Mouse (Mus musculus): ENCODE measurements around the gene Duox1. TPM values are rescaled to one million over a fixed set of nuclear protein-coding genes. Genes with fewer than 3 reads are reported as not detected.

Duox1 gene
- total and polyA plus RNA-seq, 2 experiments from 2014 or later, result 0.10 to 0.14 TPM

GRCm38 (mm10) chr2:122347257-122347656 is 31.8 kb downstream of the Duox1 start:
- Histone ChIP-seq H3K4me3 (ENCODE audit: low read length) (no peak overlapping the region), H3K9ac (replicated peaks; ENCODE audit: low read length) (no peak overlapping the region), H3K27ac (no peak overlapping the region), H3K27me3 (ENCODE audit: insufficient read depth, low read length) (no peaks in the 10 kb centered on the region), H3K4me2 (ENCODE audit: low read depth, low read length) (no peak overlapping the region), H3K36me3 (ENCODE audit: insufficient read depth, low read length) (no peaks in the 10 kb centered on the region), H3K9me3 (ENCODE audit: low read length) (no peaks in the 10 kb centered on the region), H3K4me1 (ENCODE audit: insufficient read depth, low read length) (peaks cover 19% of the 10 kb centered on the region; the same call in 1 of the 2 replicates)
- WGBS, result 94% methylated on average over 3 of the region's 3 CpGs
- TF ChIP-seq CTCF (IDR thresholded peaks at IDR 0.05; ENCODE audit: low read depth), result no peak
- no peak for DNase-seq (ENCODE audit: low spot score)
- no peak for ATAC-seq

DNA sequence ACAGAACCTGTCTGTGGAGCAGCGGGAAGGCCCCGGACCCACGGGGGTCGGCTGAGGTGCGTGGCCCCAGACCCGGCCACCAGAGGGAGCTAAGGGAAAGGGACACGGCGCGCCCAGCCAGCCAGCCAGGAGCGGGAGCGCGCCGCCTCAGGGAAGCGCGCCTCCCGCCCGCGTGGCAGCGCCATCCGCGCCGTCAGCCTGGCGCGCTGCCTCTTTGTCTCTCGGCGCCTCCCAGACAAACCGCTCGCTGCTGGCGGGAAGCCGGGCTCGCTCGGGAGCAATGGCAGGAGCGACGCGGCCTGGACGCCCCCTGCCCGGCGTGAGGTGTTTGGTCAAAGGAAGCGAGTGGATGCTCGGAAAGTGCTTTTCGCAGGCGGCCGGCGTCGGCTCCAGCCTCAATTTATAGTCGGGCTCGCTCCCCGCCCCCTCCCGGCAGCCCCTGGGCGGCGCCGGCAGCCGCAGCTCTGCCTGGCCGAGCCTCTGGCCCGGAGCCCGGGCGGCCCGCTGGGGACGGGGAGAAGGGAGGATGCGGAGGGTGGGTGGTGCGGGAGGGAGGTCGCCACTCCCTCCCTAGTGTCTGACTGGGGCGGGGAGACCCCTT is 33.2 kb downstream of the Duox1 start:
- Histone ChIP-seq H3K4me1 (ENCODE audit: insufficient read depth, low read length) (peaks cover 30% of the 10 kb centered on the region; the same call in 1 of the 2 replicates), H3K4me2 (ENCODE audit: low read depth, low read length) (peak overlapping the region; percentile 56), H3K36me3 (ENCODE audit: insufficient read depth, low read length) (no peaks in the 10 kb centered on the region), H3K4me3 (ENCODE audit: low read length) (peak overlapping the region; percentile 39), H3K27ac (peak overlapping the region; percentile 94), H3K27me3 (ENCODE audit: insufficient read depth, low read length) (no peaks in the 10 kb centered on the region), H3K9me3 (ENCODE audit: low read length) (no peaks in the 10 kb centered on the region), H3K9ac (replicated peaks; ENCODE audit: low read length) (peak overlapping the region; percentile 55)
- under 1% methylated on average over 57 of the region's 63 CpGs for WGBS
- TF ChIP-seq CTCF (IDR thresholded peaks at IDR 0.05; ENCODE audit: low read depth), result peak; percentile 75
- peak; percentile 82 for ATAC-seq
- DNase-seq (ENCODE audit: low spot score), result peak; percentile 94

DNA sequence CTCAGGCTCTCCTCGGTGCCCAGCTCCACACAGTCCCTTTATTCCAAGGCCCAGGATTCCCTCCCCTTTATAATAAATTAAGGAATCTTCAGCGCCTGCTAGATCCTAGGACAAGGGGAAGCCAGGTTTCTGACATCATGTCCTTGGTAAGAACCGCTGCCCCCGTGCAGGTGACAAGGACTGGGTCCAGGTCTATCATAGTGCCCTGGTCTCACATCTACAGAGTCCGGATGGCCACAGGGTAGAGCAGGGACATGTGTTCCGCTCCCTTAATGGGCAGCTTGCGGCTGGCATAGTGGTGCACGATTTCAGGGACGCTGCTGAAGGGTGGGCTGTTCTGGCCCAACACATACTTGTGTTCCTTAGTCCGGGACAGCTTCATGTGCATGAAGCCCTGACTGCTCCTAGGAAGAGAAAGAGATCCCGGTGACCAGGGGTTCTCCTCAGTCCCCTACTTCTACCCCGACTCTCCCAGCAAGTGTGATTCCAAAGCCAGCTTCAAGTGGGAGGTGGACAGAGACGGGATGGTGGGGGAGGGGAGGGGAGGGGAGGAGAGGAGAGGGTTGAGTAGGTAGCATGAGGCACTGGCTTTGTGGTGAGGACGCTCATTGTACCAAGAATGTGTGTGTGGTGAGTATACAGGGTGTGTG is 33.8 kb downstream of the Duox1 start:
- Histone ChIP-seq H3K4me3 (ENCODE audit: low read length) (peak overlapping the region; percentile 39), H3K27ac (peak overlapping the region; percentile 94), H3K4me2 (ENCODE audit: low read depth, low read length) (peak overlapping the region; percentile 56), H3K9ac (replicated peaks; ENCODE audit: low read length) (peak overlapping the region; percentile 55), H3K27me3 (ENCODE audit: insufficient read depth, low read length) (no peaks in the 10 kb centered on the region), H3K4me1 (ENCODE audit: insufficient read depth, low read length) (peaks cover 31% of the 10 kb centered on the region; the same call in 1 of the 2 replicates), H3K9me3 (ENCODE audit: low read length) (no peaks in the 10 kb centered on the region), H3K36me3 (ENCODE audit: insufficient read depth, low read length) (no peaks in the 10 kb centered on the region)
- TF ChIP-seq CTCF (IDR thresholded peaks at IDR 0.05; ENCODE audit: low read depth), result no peak
- ATAC-seq, result peak; percentile 66
- 11% methylated on average over 14 of the region's 14 CpGs for WGBS
- no peak for DNase-seq (ENCODE audit: low spot score)

- no peaks in the 10 kb centered on the region for H3K9me3 ChIP-seq (ENCODE audit: low read length)
- peak overlapping the region; percentile 82 for H3K27ac ChIP-seq
- no peak overlapping the region for H3K4me2 ChIP-seq (ENCODE audit: low read depth, low read length)
- H3K27me3 ChIP-seq (ENCODE audit: insufficient read depth, low read length), result no peaks in the 10 kb centered on the region
- H3K36me3 ChIP-seq (ENCODE audit: insufficient read depth, low read length), result no peaks in the 10 kb centered on the region
- 34% methylated on average over 5 of the region's 5 CpGs for WGBS
- ATAC-seq (no peak), DNase-seq (ENCODE audit: low spot score) (peak; percentile 60)
- H3K4me3 ChIP-seq (ENCODE audit: low read length), result no peak overlapping the region
- H3K9ac ChIP-seq (replicated peaks; ENCODE audit: low read length), result 0 out of 2 replicates have a peak overlapping the region, but pooled peaks have one; percentile 21
- no peak for TF ChIP-seq CTCF (IDR thresholded peaks at IDR 0.05; ENCODE audit: low read depth)
- peaks cover 31% of the 10 kb centered on the region; the same call in 1 of the 2 replicates for H3K4me1 ChIP-seq (ENCODE audit: insufficient read depth, low read length)
Observed at GRCm38 (mm10) chr2:122351156-122351930, 35.9 kb downstream of the Duox1 start.

DNA sequence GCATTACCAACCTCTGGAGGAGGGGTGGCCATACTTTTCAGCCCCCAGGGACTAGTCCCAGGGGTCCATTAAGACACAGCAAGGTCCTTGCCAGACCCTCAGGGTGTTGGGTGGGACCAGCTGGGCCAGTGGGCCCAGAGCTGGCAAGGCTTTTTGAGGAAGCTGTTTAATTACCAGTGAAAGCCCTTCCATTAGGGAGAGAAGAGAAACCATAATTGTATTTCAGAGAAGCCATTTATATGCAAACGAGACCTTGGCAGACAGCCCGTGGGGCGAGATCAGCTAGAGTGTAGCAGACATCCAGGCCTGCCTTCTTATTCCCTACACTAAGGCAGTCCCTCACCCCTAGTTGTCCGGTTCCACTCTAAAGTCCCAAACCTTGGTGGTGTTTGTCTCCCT is 36.5 kb downstream of the Duox1 start:
- TF ChIP-seq CTCF (IDR thresholded peaks at IDR 0.05; ENCODE audit: low read depth), result no peak
- Histone ChIP-seq H3K27ac (peak overlapping the region; percentile 82), H3K4me3 (ENCODE audit: low read length) (no peak overlapping the region), H3K36me3 (ENCODE audit: insufficient read depth, low read length) (peaks cover 3% of the 10 kb centered on the region; the same call in 1 of the 2 replicates), H3K9ac (replicated peaks; ENCODE audit: low read length) (no peak overlapping the region), H3K9me3 (ENCODE audit: low read length) (no peaks in the 10 kb centered on the region), H3K27me3 (ENCODE audit: insufficient read depth, low read length) (no peaks in the 10 kb centered on the region), H3K4me2 (ENCODE audit: low read depth, low read length) (no peak overlapping the region), H3K4me1 (ENCODE audit: insufficient read depth, low read length) (peaks cover 31% of the 10 kb centered on the region; the same call in 1 of the 2 replicates)
- no peak; the same call in 1 of the 2 replicates for ATAC-seq
- WGBS, result 15% methylated on average over 4 of the region's 4 CpGs
- DNase-seq (ENCODE audit: low spot score), result peak; percentile 90

DNA sequence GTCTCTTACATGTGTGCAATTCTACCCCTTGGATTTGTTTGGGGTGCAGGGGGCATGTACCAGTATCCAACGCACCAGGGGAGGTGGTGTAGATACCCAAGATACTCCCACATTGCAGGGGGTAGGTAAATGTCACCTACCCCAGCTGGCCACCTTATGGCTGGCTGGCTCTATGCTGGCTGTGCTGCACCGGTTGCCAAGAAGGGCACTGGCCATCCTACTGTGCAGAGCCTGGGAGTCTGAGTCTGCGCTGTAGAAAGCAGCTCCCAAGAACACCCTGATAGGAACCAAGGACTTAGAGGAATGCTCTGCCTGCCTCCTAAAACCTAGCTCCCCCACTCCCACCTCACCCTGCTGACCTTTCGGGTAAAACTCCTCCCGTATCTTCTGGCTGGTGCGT is 37.5 kb downstream of the Duox1 start:
- no peak for TF ChIP-seq CTCF (IDR thresholded peaks at IDR 0.05; ENCODE audit: low read depth)
- Histone ChIP-seq H3K27me3 (ENCODE audit: insufficient read depth, low read length) (no peaks in the 10 kb centered on the region), H3K27ac (peak overlapping the region; percentile 7; the same call in 1 of the 2 replicates), H3K4me2 (ENCODE audit: low read depth, low read length) (no peak overlapping the region), H3K9me3 (ENCODE audit: low read length) (no peaks in the 10 kb centered on the region), H3K4me3 (ENCODE audit: low read length) (no peak overlapping the region), H3K9ac (replicated peaks; ENCODE audit: low read length) (no peak overlapping the region), H3K36me3 (ENCODE audit: insufficient read depth, low read length) (peaks cover 12% of the 10 kb centered on the region; the same call in 1 of the 2 replicates), H3K4me1 (ENCODE audit: insufficient read depth, low read length) (peaks cover 29% of the 10 kb centered on the region; the same call in 1 of the 2 replicates)
- 66% methylated on average over 6 of the region's 6 CpGs for WGBS
- no peak for ATAC-seq
- DNase-seq (ENCODE audit: low spot score), result no peak
